Mouse (Mus musculus) lung, adult 2 months (tissue): ENCODE measurements around the gene Plppr2. TPM values are rescaled to one million over a fixed set of nuclear protein-coding genes. Genes with fewer than 3 reads are reported as not detected.

Experiments
- DNase-seq: peaks from one replicate; pipeline ENCODE4 v3.0.0; 2022
- H3K4me1 ChIP-seq: fragments of 200-500 bp; 2 replicates; pipeline ENCODE4 v1.6.1; 2011; ENCODE audit warnings: low read length; ENCODE audit not compliant: control insufficient read depth, insufficient read depth
- H3K4me3 ChIP-seq: fragments of 200-500 bp; replicated peaks from 2 replicates; pipeline ENCODE3; 2011; ENCODE audit warnings: low read depth, mild to moderate bottlenecking, control low read depth, low read length; ENCODE audit errors: extremely low read depth
- CTCF ChIP-seq: fragments of 200-500 bp; IDR thresholded peaks from 2 replicates; pipeline ENCODE4 v1.5.1; 2011; ENCODE audit warnings: mild to moderate bottlenecking, low read length, control low read depth; ENCODE audit not compliant: insufficient read depth
- POLR2A ChIP-seq: fragments of 200-500 bp; IDR thresholded peaks from 2 replicates; pipeline ENCODE4 v1.6.1; 2011; ENCODE audit warnings: low read depth, mild to moderate bottlenecking, control low read depth, low read length, borderline replicate concordance; ENCODE audit errors: extremely low read depth
- WGBS: fragments of 180-500 bp; shearing (Covaris S2); methylation state at CpG from one replicate; pipeline ENCODE4 v1.1.7; 2018; 5-methylcytosine and 5-hydroxymethylcytosine counted together
- polyA plus RNA-seq: library from polyadenylated mRNA; depleted of rRNA; stranded (reverse); fragments of >200 nt; gene quantifications from 2 replicates; pipeline ENCODE4 v1.2.3, GENCODE M21; 2012; rRNA removed

Plppr2 gene
- polyA plus RNA-seq, 1 experiment, result 15.6 TPM

DNA sequence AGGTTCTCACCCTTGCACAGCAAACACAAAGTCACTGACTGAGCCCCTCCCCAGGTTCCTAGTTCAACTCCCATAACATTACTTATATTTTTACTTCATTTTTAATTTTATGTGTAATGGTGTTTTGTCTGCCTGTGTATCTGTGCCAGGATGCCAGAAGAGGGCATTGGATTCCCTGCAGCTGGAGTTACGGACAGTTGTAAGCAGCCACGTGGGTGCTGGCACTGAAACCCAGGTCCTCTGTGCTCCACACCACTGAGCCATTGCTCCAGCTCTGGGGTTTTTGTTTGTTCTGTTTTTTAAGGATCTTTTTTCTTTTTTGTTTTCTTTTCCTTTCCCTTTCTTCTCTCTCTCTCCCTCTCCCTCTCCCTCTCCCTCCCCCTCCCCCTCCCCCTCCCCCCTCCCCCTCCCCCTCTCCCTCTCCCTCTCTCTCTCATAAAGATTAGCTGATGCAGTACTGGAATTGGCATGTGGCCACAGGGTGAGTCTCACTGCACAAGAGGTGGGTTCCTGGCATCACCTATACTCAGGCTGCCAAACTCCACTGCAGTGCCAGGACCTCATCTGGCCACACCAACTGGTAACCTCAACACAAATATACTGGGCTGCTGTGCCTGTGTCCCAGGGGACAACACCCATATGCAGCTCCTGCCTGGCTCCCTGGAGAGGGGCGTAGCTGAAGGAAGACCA, 59.5 kb downstream of the Plppr2 start:
- 81% methylated on average over 3 of the region's 3 CpGs for WGBS
- no peak for DNase-seq

More for the DNA sequence above, 59.5 kb downstream of the Plppr2 start:
- H3K4me1 ChIP-seq, result no peaks in the 10 kb centered on the region
- TF ChIP-seq POLR2A, result no peak
- no peak for TF ChIP-seq CTCF
- no peak overlapping the region for H3K4me3 ChIP-seq

Other genes starting within 250 kb of the Plppr2 start
- 84.2 and 87.2 TPM in 2 replicates for gene Ldlr, start 213.6 kb upstream of the Plppr2 start, polyA plus RNA-seq
- 2.9 and 3.2 TPM in 2 replicates for gene Spc24, start 176.7 kb upstream of the Plppr2 start, polyA plus RNA-seq
- 108 and 127 TPM in 2 replicates for gene Kank2, start 138.3 kb upstream of the Plppr2 start, polyA plus RNA-seq
- gene Angptl8, start 101.5 kb upstream of the Plppr2 start, polyA plus RNA-seq, result 7.4 and 8.2 TPM in 2 replicates
- 262 and 278 TPM in 2 replicates for gene Dock6, start 84.4 kb upstream of the Plppr2 start, polyA plus RNA-seq
- gene Rab3d, start 18.8 kb upstream of the Plppr2 start, polyA plus RNA-seq, result 83.6 and 104 TPM in 2 replicates
- 6.3 and 7.6 TPM in 2 replicates for gene Ccdc159, start 9.6 kb upstream of the Plppr2 start, polyA plus RNA-seq
- 190 and 194 TPM in 2 replicates for gene Tmem205, start 9.5 kb upstream of the Plppr2 start, polyA plus RNA-seq
- gene Swsap1, start 18.7 kb downstream of the Plppr2 start, polyA plus RNA-seq, result 10.1 and 10.8 TPM in 2 replicates
- gene Epor, start 26.5 kb downstream of the Plppr2 start, polyA plus RNA-seq, result 10.7 and 11.1 TPM in 2 replicates
- 24.8 and 30.6 TPM in 2 replicates for gene Rgl3, start 52.4 kb downstream of the Plppr2 start, polyA plus RNA-seq
- gene Ccdc151, start 65.6 kb downstream of the Plppr2 start, polyA plus RNA-seq, result 2.9 and 3.6 TPM in 2 replicates
- gene Prkcsh, start 65.8 kb downstream of the Plppr2 start, polyA plus RNA-seq, result 52.9 and 58.0 TPM in 2 replicates
- 0.05 and 0.06 TPM in 2 replicates for gene Elavl3, start 115.0 kb downstream of the Plppr2 start, polyA plus RNA-seq
- not detected in 2 replicates for gene Gm49318, start 134.2 kb downstream of the Plppr2 start, polyA plus RNA-seq
- 20.3 and 23.1 TPM in 2 replicates for gene Zfp653, start 134.3 kb downstream of the Plppr2 start, polyA plus RNA-seq
- 29.1 and 36.4 TPM in 2 replicates for gene Ecsit, start 148.4 kb downstream of the Plppr2 start, polyA plus RNA-seq
- 79.3 and 94.3 TPM in 2 replicates for gene Cnn1, start 162.2 kb downstream of the Plppr2 start, polyA plus RNA-seq
- 176 and 180 TPM in 2 replicates for gene Elof1, start 180.1 kb downstream of the Plppr2 start, polyA plus RNA-seq
- gene Acp5, start 198.7 kb downstream of the Plppr2 start, polyA plus RNA-seq, result 47.7 and 54.5 TPM in 2 replicates
- 67.8 and 68.8 TPM in 2 replicates for gene Pigyl, start 219.8 kb downstream of the Plppr2 start, polyA plus RNA-seq